Comparison of ENCODE assay signal across 15 mouse cellular contexts in the genomic region with DNA sequence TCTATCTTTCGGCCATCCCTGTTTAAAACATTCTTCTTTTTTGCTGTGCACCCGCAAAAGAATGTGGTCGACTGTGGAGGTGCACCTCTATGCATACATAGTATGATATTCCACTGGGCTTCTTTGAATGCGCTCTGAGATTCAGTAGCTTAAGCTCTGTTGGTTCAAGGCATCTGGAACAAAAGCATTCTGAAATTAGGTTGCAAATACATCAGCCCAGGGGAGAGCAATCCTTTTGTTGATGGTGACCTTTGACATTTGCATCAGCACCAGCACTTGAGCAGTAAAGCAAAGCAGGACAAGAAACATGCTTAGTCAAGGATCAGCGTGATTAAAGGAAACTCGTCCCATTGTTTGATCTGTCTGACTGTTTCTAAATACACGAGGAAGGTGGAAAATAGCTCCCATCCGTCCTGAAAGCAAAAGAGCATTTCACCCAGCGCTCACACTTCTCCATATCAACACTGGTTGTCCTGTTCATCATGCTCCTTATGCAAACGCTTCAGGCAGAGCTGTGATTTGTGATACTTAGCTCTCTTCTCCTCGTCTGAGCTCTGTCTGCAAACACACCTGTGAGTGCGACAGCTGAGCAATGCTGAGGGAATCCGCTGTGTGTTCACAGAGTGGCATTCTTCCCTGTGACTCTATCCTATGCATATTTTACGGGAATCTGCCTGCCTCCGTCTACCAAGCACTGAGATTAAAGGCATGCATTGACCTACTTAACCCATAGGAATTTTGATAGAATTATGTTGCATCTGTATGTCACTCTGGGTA.
A peak's percentile ranks its signal among the peaks of the same experiment; 100 is the strongest.
DNase-seq lines count a peak whose midpoint lies in the region; ATAC-seq and TF ChIP-seq lines count a peak whose summit lies in the region.
"Had no signal": no experiment of that assay in that cellular context is flagged by ENCODE, and none has a peak within 500 bp of the region (broad histone marks: within the 10 kb centered on the region; RNA-seq: fewer than 3 reads in every experiment).

No protein-coding gene starts in this region.

- no peaks in the 10 kb centered on the region for H3K27me3 ChIP-seq in heart, embryonic 10.5 days (ENCODE audit: insufficient read depth, poor library complexity, severe bottlenecking)
- H3K27me3 ChIP-seq in forebrain, postnatal 0 days (ENCODE audit: insufficient read depth, low read length), result no peaks in the 10 kb centered on the region
- H3K27me3 ChIP-seq in midbrain, embryonic 11.5 days (ENCODE audit: control insufficient read depth, insufficient read depth, low read length), result no peaks in the 10 kb centered on the region
- no peaks in the 10 kb centered on the region for H3K27me3 ChIP-seq in kidney, embryonic 14.5 days (ENCODE audit: control insufficient read depth, insufficient read depth, low read length)
- H3K27me3 ChIP-seq: limb, embryonic 13.5 days had no signal

- no peak overlapping the region for H3K9ac ChIP-seq in forebrain, postnatal 0 days
- H3K9ac ChIP-seq in midbrain, embryonic 11.5 days (ENCODE audit: low read length), result 0 out of 2 replicates have a peak overlapping the region, but pooled peaks have one; percentile 24
- no peak overlapping the region for H3K9ac ChIP-seq in kidney, embryonic 14.5 days (ENCODE audit: low read depth, low read length)
- H3K9ac ChIP-seq: limb, embryonic 13.5 days had no signal

- H3K4me1 ChIP-seq in heart, embryonic 10.5 days, result peaks cover 33% of the 10 kb centered on the region
- no peaks in the 10 kb centered on the region for H3K4me1 ChIP-seq in forebrain, postnatal 0 days (ENCODE audit: insufficient read depth)
- peaks cover 23% of the 10 kb centered on the region for H3K4me1 ChIP-seq in midbrain, embryonic 11.5 days (ENCODE audit: control insufficient read depth, insufficient read depth, low read length)
- no peaks in the 10 kb centered on the region for H3K4me1 ChIP-seq in kidney, embryonic 14.5 days (ENCODE audit: control insufficient read depth, insufficient read depth, low read length)

- DNase-seq in heart, embryonic 10.5 days (ENCODE audit: low spot score), result no peak
- DNase-seq in heart, adult 11 months, result no peak
- DNase-seq in forebrain, postnatal 0 days, result peak; percentile 37
- DNase-seq in midbrain, embryonic 11.5 days (ENCODE audit: low spot score, missing footprints), result peak; percentile 94
- DNase-seq in retina, embryonic 14.5 days (ENCODE audit: low spot score), result peak; percentile 69
- DNase-seq in heart, postnatal 36 days, result no peak
- DNase-seq in layer of hippocampus, postnatal 14 days (ENCODE audit: low spot score in 2 of 2), result no peak
- DNase-seq: cerebellum, postnatal 14 days; gastrocnemius, adult 2 months; lung, adult 18-20 months; thymus, postnatal 14 days had no signal

- no peaks in the 10 kb centered on the region for H3K9me3 ChIP-seq in heart, embryonic 10.5 days
- no peaks in the 10 kb centered on the region for H3K9me3 ChIP-seq in forebrain, postnatal 0 days (ENCODE audit: low read length)
- no peaks in the 10 kb centered on the region for H3K9me3 ChIP-seq in midbrain, embryonic 11.5 days (ENCODE audit: control insufficient read depth, low read length)
- no peaks in the 10 kb centered on the region for H3K9me3 ChIP-seq in kidney, embryonic 14.5 days (ENCODE audit: control insufficient read depth, low read length)
- H3K9me3 ChIP-seq: limb, embryonic 13.5 days had no signal

- 0 out of 2 replicates have a peak overlapping the region, but pooled peaks have one; percentile 36 for H3K27ac ChIP-seq in heart, embryonic 10.5 days
- H3K27ac ChIP-seq in forebrain, postnatal 0 days (ENCODE audit: low read depth, low read length), result no peak overlapping the region
- H3K27ac ChIP-seq in midbrain, embryonic 11.5 days (ENCODE audit: low read depth, low read length), result peak overlapping the region; percentile 35
- H3K27ac ChIP-seq in kidney, embryonic 14.5 days (ENCODE audit: low read depth, low read length), result no peak overlapping the region
- H3K27ac ChIP-seq: gastrocnemius, adult 2 months; limb, embryonic 13.5 days had no signal

- ATAC-seq in forebrain, postnatal 0 days, result peak; percentile 59; the same call in 1 of the 2 replicates
- peak; percentile 86 for ATAC-seq in midbrain, embryonic 11.5 days (ENCODE audit: low FRiP score)
- no peak for ATAC-seq in kidney, embryonic 14.5 days (ENCODE audit: low FRiP score, low TSS enrichment)
- ATAC-seq: activated CD4-positive, CD25-positive, alpha-beta regulatory T cell, adult 4 months; inflammation-experienced regulatory T-cells, adult 6 months had no signal

- H3K4me3 ChIP-seq in heart, embryonic 10.5 days, result no peak overlapping the region
- no peak overlapping the region for H3K4me3 ChIP-seq in forebrain, postnatal 0 days (ENCODE audit: low read depth, low read length)
- no peak overlapping the region for H3K4me3 ChIP-seq in midbrain, embryonic 11.5 days (ENCODE audit: low read depth, low read length)
- H3K4me3 ChIP-seq in kidney, embryonic 14.5 days (ENCODE audit: low read length), result no peak overlapping the region
- H3K4me3 ChIP-seq: gastrocnemius, adult 2 months; limb, embryonic 13.5 days had no signal

- TF ChIP-seq CTCF in forebrain, postnatal 0 days (IDR thresholded peaks at IDR 0.05; ENCODE audit: low read depth), result no peak

- peak overlapping the region; percentile 13; the same call in 1 of the 2 replicates for H3K4me2 ChIP-seq in forebrain, postnatal 0 days (ENCODE audit: low read depth)
- H3K4me2 ChIP-seq in midbrain, embryonic 11.5 days, result peak overlapping the region; percentile 30
- no peak overlapping the region for H3K4me2 ChIP-seq in kidney, embryonic 14.5 days (replicated peaks; ENCODE audit: low read depth, low read length)
- H3K4me2 ChIP-seq: limb, embryonic 13.5 days had no signal

- intact Hi-C loops in heart, postnatal 36 days (cut with DNase I), result no loop called here

- WGBS in heart, embryonic 10.5 days, result 46% methylated on average over 15 of the region's 15 CpGs
- 15% methylated on average over 15 of the region's 15 CpGs for WGBS in forebrain, postnatal 0 days
- 10% methylated on average over 15 of the region's 15 CpGs for WGBS in midbrain, embryonic 11.5 days
- 57% methylated on average over 15 of the region's 15 CpGs for WGBS in kidney, embryonic 14.5 days

- no peaks in the 10 kb centered on the region for H3K36me3 ChIP-seq in heart, embryonic 10.5 days
- no peaks in the 10 kb centered on the region for H3K36me3 ChIP-seq in forebrain, postnatal 0 days (ENCODE audit: insufficient read depth)
- no peaks in the 10 kb centered on the region for H3K36me3 ChIP-seq in midbrain, embryonic 11.5 days (ENCODE audit: control insufficient read depth, insufficient read depth, low read length)
- no peaks in the 10 kb centered on the region for H3K36me3 ChIP-seq in kidney, embryonic 14.5 days (ENCODE audit: control insufficient read depth, insufficient read depth, low read length)
- H3K36me3 ChIP-seq: limb, embryonic 13.5 days had no signal

Comparison
In these comparisons a context has a peak if more than half of its experiments do, and no peak if none do; other contexts are left out.
1. DNase-seq: peak in forebrain, postnatal 0 days (single experiment), midbrain, embryonic 11.5 days (single experiment) and retina, embryonic 14.5 days (single experiment); none in heart, embryonic 10.5 days (single experiment), heart, adult 11 months (single experiment), heart, postnatal 36 days (0 of 2) and layer of hippocampus, postnatal 14 days (0 of 2).
2. H3K27ac ChIP-seq: peak in heart, embryonic 10.5 days (single experiment) and midbrain, embryonic 11.5 days (single experiment); none in forebrain, postnatal 0 days (single experiment) and kidney, embryonic 14.5 days (single experiment).